Mouse (Mus musculus): ENCODE results near the gene Tmem189. TPM values are rescaled to one million over a fixed set of nuclear protein-coding genes. Genes with fewer than 3 reads are reported as not detected.
A peak's percentile ranks its signal among the peaks of the same experiment; 100 is the strongest.

Tmem189 gene
- total and polyA plus RNA-seq, 2 experiments, result 4.8 to 19.6 TPM

DNA sequence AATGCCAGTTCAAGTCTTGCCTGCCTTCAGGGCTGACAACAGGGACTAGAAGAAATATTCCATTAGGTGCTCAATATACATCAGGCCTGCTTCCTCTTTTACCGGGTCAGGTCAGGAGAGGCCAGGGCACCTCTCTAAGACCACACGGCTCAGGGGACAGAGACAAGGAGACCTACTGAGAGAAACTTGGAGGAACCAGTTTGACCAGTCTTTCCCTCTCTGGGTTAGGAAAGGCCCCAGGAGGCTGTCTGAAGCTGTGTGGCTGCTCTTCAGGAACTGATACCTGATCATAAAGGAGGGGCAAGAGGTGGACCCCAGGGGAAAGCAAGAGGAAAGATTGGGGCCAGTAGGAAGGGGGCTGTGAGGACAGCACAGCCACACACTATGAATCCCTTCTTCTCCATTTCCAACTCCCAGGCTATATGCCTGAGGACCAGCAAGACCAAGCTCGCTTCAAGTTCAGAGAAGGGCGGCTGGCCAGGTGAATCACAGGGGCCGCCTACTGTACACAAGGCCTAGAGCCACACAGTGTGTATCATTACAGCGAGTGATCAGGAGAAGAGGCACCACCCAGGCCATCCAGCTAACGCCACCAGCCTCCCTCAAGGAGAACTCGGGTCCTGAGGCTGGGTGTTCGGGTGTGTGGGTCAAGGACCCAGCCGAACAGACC is 30.3 kb downstream of the Tmem189 start:
- 42% methylated on average over 10 of the region's 10 CpGs for WGBS
- no peaks in the 10 kb centered on the region for H3K27me3 ChIP-seq (ENCODE audit: control insufficient read depth, insufficient read depth, low read length)
- H3K36me3 ChIP-seq (ENCODE audit: control insufficient read depth, insufficient read depth, low read length), result no peaks in the 10 kb centered on the region
- H3K79me2 ChIP-seq (ENCODE audit: control insufficient read depth, insufficient read depth, low read length), result peaks cover 8% of the 10 kb centered on the region
- no peak for DNase-seq (ENCODE audit: extremely low read depth, low read depth, low spot score)
- no peak overlapping the region for H3K9ac ChIP-seq (ENCODE audit: low read depth, low read length)
- no peak for TF ChIP-seq POLR2A (IDR thresholded peaks at IDR 0.05; ENCODE audit: extremely low read depth, insufficient read depth, low read length)
- no peak for TF ChIP-seq CTCF (IDR thresholded peaks at IDR 0.05; ENCODE audit: low read depth, low read length)
- no peak overlapping the region for H3K4me3 ChIP-seq (ENCODE audit: insufficient read depth, low read depth, low read length)
- H3K27ac ChIP-seq (replicated peaks; ENCODE audit: insufficient read depth, low read depth, low read length), result no peak overlapping the region; the same call in 1 of the 2 replicates
- peaks cover 39% of the 10 kb centered on the region for H3K4me1 ChIP-seq (ENCODE audit: control insufficient read depth, insufficient read depth, low read length)

DNA sequence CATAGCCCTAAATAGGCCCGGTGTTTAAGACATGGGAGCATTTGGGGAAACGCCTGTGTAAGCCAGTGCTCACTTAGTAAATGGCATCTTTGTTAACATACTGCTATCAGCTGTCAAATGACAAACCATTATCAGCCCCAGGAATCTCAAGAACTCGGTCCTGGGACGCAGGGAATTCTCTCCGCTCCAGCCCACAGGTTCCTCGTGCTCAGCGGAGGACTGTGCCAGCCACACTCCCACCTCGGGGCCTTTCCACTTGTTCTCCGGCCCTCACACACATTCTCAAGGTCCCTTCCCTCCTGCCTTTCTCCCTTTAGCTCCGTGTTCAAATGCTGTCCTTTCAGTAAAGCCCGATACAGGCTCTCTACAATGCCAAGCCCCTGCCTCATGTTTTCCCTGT is 30.9 kb downstream of the Tmem189 start:
- Histone ChIP-seq H3K9ac (ENCODE audit: low read depth, low read length) (no peak overlapping the region), H3K79me2 (ENCODE audit: control insufficient read depth, insufficient read depth, low read length) (peaks cover 8% of the 10 kb centered on the region), H3K4me3 (ENCODE audit: insufficient read depth, low read depth, low read length) (no peak overlapping the region), H3K4me1 (ENCODE audit: control insufficient read depth, insufficient read depth, low read length) (peaks cover 39% of the 10 kb centered on the region), H3K27ac (replicated peaks; ENCODE audit: insufficient read depth, low read depth, low read length) (no peak overlapping the region), H3K36me3 (ENCODE audit: control insufficient read depth, insufficient read depth, low read length) (no peaks in the 10 kb centered on the region), H3K27me3 (ENCODE audit: control insufficient read depth, insufficient read depth, low read length) (no peaks in the 10 kb centered on the region)
- no peak for DNase-seq (ENCODE audit: extremely low read depth, low read depth, low spot score)
- 87% methylated on average over 11 of the region's 11 CpGs for WGBS
- TF ChIP-seq CTCF (IDR thresholded peaks at IDR 0.05; ENCODE audit: low read depth, low read length) (no peak), POLR2A (IDR thresholded peaks at IDR 0.05; ENCODE audit: extremely low read depth, insufficient read depth, low read length) (no peak)

- TF ChIP-seq CTCF (IDR thresholded peaks at IDR 0.05; ENCODE audit: low read depth, low read length), result no peak
- no peak for TF ChIP-seq POLR2A (IDR thresholded peaks at IDR 0.05; ENCODE audit: extremely low read depth, insufficient read depth, low read length)
- 63% methylated on average over 4 of the region's 4 CpGs for WGBS
- H3K4me3 ChIP-seq (ENCODE audit: insufficient read depth, low read depth, low read length), result no peak overlapping the region
- H3K79me2 ChIP-seq (ENCODE audit: control insufficient read depth, insufficient read depth, low read length), result peaks cover 11% of the 10 kb centered on the region
- peak; percentile 96 for DNase-seq (ENCODE audit: extremely low read depth, low read depth, low spot score)
- H3K36me3 ChIP-seq (ENCODE audit: control insufficient read depth, insufficient read depth, low read length), result no peaks in the 10 kb centered on the region
- H3K27ac ChIP-seq (replicated peaks; ENCODE audit: insufficient read depth, low read depth, low read length), result 0 out of 2 replicates have a peak overlapping the region, but pooled peaks have one; percentile 3
- H3K4me1 ChIP-seq (ENCODE audit: control insufficient read depth, insufficient read depth, low read length), result peaks cover 40% of the 10 kb centered on the region
- no peak overlapping the region for H3K9ac ChIP-seq (ENCODE audit: low read depth, low read length)
- no peaks in the 10 kb centered on the region for H3K27me3 ChIP-seq (ENCODE audit: control insufficient read depth, insufficient read depth, low read length)
Observed at GRCm38 (mm10) chr2:167657973-167658372, 31.6 kb downstream of the Tmem189 start.

- Histone ChIP-seq H3K9ac (ENCODE audit: low read depth, low read length) (peak overlapping the region; percentile 49), H3K4me1 (ENCODE audit: control insufficient read depth, insufficient read depth, low read length) (peaks cover 41% of the 10 kb centered on the region), H3K4me3 (ENCODE audit: insufficient read depth, low read depth, low read length) (peak overlapping the region; percentile 46), H3K79me2 (ENCODE audit: control insufficient read depth, insufficient read depth, low read length) (peaks cover 14% of the 10 kb centered on the region), H3K27me3 (ENCODE audit: control insufficient read depth, insufficient read depth, low read length) (no peaks in the 10 kb centered on the region), H3K36me3 (ENCODE audit: control insufficient read depth, insufficient read depth, low read length) (no peaks in the 10 kb centered on the region), H3K27ac (replicated peaks; ENCODE audit: insufficient read depth, low read depth, low read length) (peak overlapping the region; percentile 48)
- WGBS, result 72% methylated on average over 16 of the region's 16 CpGs
- TF ChIP-seq CTCF (IDR thresholded peaks at IDR 0.05; ENCODE audit: low read depth, low read length) (no peak), POLR2A (IDR thresholded peaks at IDR 0.05; ENCODE audit: extremely low read depth, insufficient read depth, low read length) (no peak)
- DNase-seq (ENCODE audit: extremely low read depth, low read depth, low spot score), result peak; percentile 86
Observed at GRCm38 (mm10) chr2:167656629-167657478, 32.8 kb downstream of the Tmem189 start.

GRCm38 (mm10) chr2:167654911-167655600 is 34.6 kb downstream of the Tmem189 start:
- Histone ChIP-seq H3K4me1 (ENCODE audit: control insufficient read depth, insufficient read depth, low read length) (peaks cover 33% of the 10 kb centered on the region), H3K36me3 (ENCODE audit: control insufficient read depth, insufficient read depth, low read length) (0 out of 2 replicates have a peak, but pooled peaks cover 3% of the 10 kb centered on the region), H3K79me2 (ENCODE audit: control insufficient read depth, insufficient read depth, low read length) (peaks cover 21% of the 10 kb centered on the region), H3K27me3 (ENCODE audit: control insufficient read depth, insufficient read depth, low read length) (no peaks in the 10 kb centered on the region), H3K27ac (replicated peaks; ENCODE audit: insufficient read depth, low read depth, low read length) (0 out of 2 replicates have a peak overlapping the region, but pooled peaks have one; percentile 9), H3K4me3 (ENCODE audit: insufficient read depth, low read depth, low read length) (no peak overlapping the region), H3K9ac (ENCODE audit: low read depth, low read length) (no peak overlapping the region)
- 31% methylated on average over 10 of the region's 10 CpGs for WGBS
- peak; percentile 87 for DNase-seq (ENCODE audit: extremely low read depth, low read depth, low spot score)
- TF ChIP-seq CTCF (IDR thresholded peaks at IDR 0.05; ENCODE audit: low read depth, low read length), result no peak
- no peak for TF ChIP-seq POLR2A (IDR thresholded peaks at IDR 0.05; ENCODE audit: extremely low read depth, insufficient read depth, low read length)

All from liver, adult 2 months (tissue).